Mouse (Mus musculus): ENCODE data around the gene Fam83c. TPM values are rescaled to one million over a fixed set of nuclear protein-coding genes. Genes with fewer than 3 reads are reported as not detected.

Fam83c gene
- total and polyA plus RNA-seq, 3 experiments = 0.03 to 0.04 TPM; not detected in 1

- TF ChIP-seq TCF12 (IDR thresholded peaks at IDR 0.05; ENCODE audit: low read depth, low read length) (no peak), CHD1 (IDR thresholded peaks at IDR 0.05; ENCODE audit: low read depth, low read length) (no peak), ZC3H11A (IDR thresholded peaks at IDR 0.05; ENCODE audit: low read depth, low read length) (no peak), HCFC1 (IDR thresholded peaks at IDR 0.05; ENCODE audit: low read depth, low read length) (no peak), NELFE (IDR thresholded peaks at IDR 0.05; ENCODE audit: low read depth, low read length) (no peak)
- DNase-seq (ENCODE audit: low read depth, low spot score) = no peak
Measured at GRCm38 (mm10) chr2:155794674-155795445, 39.8 kb downstream of the Fam83c start.

GRCm38 (mm10) chr2:155792899-155793298 is 41.8 kb downstream of the Fam83c start:
- Histone ChIP-seq H3K27me3 (ENCODE audit: control insufficient read depth in 1 of 2, insufficient read depth in 2 of 2, low read length in 2 of 2) (peaks cover 8 to 10% of the 10 kb centered on the region in 2 experiments), H3K4me3 (ENCODE audit: control insufficient read depth in 1 of 2, insufficient read depth in 1 of 2, low read depth in 2 of 2, low read length in 2 of 2) (no peak overlapping the region), H3K4me1 (ENCODE audit: control insufficient read depth in 1 of 2, insufficient read depth in 2 of 2, low read length in 2 of 2) (no peaks in the 10 kb centered on the region), H3K79me2 (ENCODE audit: control insufficient read depth, insufficient read depth, low read length, poor library complexity) (no peaks in the 10 kb centered on the region), H3K27ac (ENCODE audit: control insufficient read depth, low read depth, low read length) (no peak overlapping the region), H3K9me3 (replicated peaks; ENCODE audit: insufficient read depth, low read length) (no peaks in the 10 kb centered on the region), H3K9ac (ENCODE audit: control insufficient read depth, low read depth, low read length, poor library complexity, severe bottlenecking) (no peak overlapping the region), H3K36me3 (ENCODE audit: control insufficient read depth in 1 of 2, insufficient read depth in 2 of 2, low read length in 2 of 2) (no peaks in the 10 kb centered on the region)
- no peak for TF ChIP-seq GATA1 (IDR thresholded peaks at IDR 0.05; ENCODE audit: low read depth, low read length)
- TF ChIP-seq MEF2A (IDR thresholded peaks at IDR 0.05; ENCODE audit: extremely low read depth, insufficient replicate concordance, low read depth, low read length, poor library complexity, severe bottlenecking) = no peak
- TF ChIP-seq EP300 (IDR thresholded peaks at IDR 0.05; ENCODE audit: low read depth in 1 of 2, low read length in 2 of 2) = no peak
- TF ChIP-seq TCF12 (IDR thresholded peaks at IDR 0.05; ENCODE audit: low read depth, low read length) = no peak
- TF ChIP-seq CTCF (IDR thresholded peaks at IDR 0.05 in 2 of 3, conservative IDR thresholded peaks at IDR 0.05 in 1 of 3; ENCODE audit: control insufficient read depth in 1 of 3, insufficient read depth in 1 of 3, low read depth in 2 of 3, low read length in 3 of 3, poor library complexity in 1 of 3, severe bottlenecking in 1 of 3) = no peak
- no peak for TF ChIP-seq UBTF (IDR thresholded peaks at IDR 0.05; ENCODE audit: borderline replicate concordance, insufficient read depth, low read depth, low read length)
- no peak for TF ChIP-seq CHD1 (IDR thresholded peaks at IDR 0.05; ENCODE audit: low read depth, low read length)
- no peak for TF ChIP-seq TBP (IDR thresholded peaks at IDR 0.05; ENCODE audit: low read depth, low read length)
- no peak for TF ChIP-seq ZMIZ1 (IDR thresholded peaks at IDR 0.05; ENCODE audit: low read depth, low read length)
- no peak for DNase-seq (ENCODE audit: low read depth, low spot score)

More at GRCm38 (mm10) chr2:155794674-155795445, 39.8 kb downstream of the Fam83c start:
- Histone ChIP-seq H3K27ac (ENCODE audit: control insufficient read depth, low read depth, low read length) (no peak overlapping the region), H3K4me3 (ENCODE audit: control insufficient read depth in 1 of 2, insufficient read depth in 1 of 2, low read depth in 2 of 2, low read length in 2 of 2) (no peak overlapping the region), H3K36me3 (ENCODE audit: control insufficient read depth in 1 of 2, insufficient read depth in 2 of 2, low read length in 2 of 2) (no peaks in the 10 kb centered on the region), H3K9ac (ENCODE audit: control insufficient read depth, low read depth, low read length, poor library complexity, severe bottlenecking) (no peak overlapping the region), H3K27me3 (ENCODE audit: control insufficient read depth in 1 of 2, insufficient read depth in 2 of 2, low read length in 2 of 2) (peaks cover 7 to 17% of the 10 kb centered on the region in 2 experiments), H3K79me2 (ENCODE audit: control insufficient read depth, insufficient read depth, low read length, poor library complexity) (no peaks in the 10 kb centered on the region), H3K4me1 (ENCODE audit: control insufficient read depth in 1 of 2, insufficient read depth in 2 of 2, low read length in 2 of 2) (no peaks in the 10 kb centered on the region), H3K9me3 (replicated peaks; ENCODE audit: insufficient read depth, low read length) (no peaks in the 10 kb centered on the region)

All from MEL (cell line).